Mouse (Mus musculus): ENCODE results near the gene Arl15. TPM values are rescaled to one million over a fixed set of nuclear protein-coding genes. Genes with fewer than 3 reads are reported as not detected.

The Arl15 gene
- polyA plus RNA-seq, 1 experiment from 2014 or later, result 9.5 TPM

GRCm38 (mm10) chr13:113830805-113831204 lies 36.5 kb downstream of the Arl15 start:
- Histone ChIP-seq H3K4me2 (ENCODE audit: low read depth) (no peak overlapping the region), H3K27me3 (ENCODE audit: control insufficient read depth, insufficient read depth, low read length) (no peaks in the 10 kb centered on the region), H3K9me3 (ENCODE audit: control insufficient read depth, low read length) (no peaks in the 10 kb centered on the region), H3K9ac (ENCODE audit: low read length) (no peak overlapping the region), H3K27ac (ENCODE audit: low read depth, low read length) (no peak overlapping the region), H3K4me3 (ENCODE audit: low read depth, low read length) (no peak overlapping the region), H3K36me3 (ENCODE audit: control insufficient read depth, insufficient read depth, low read length) (no peaks in the 10 kb centered on the region), H3K4me1 (ENCODE audit: control insufficient read depth, insufficient read depth, low read length) (no peaks in the 10 kb centered on the region)
- ATAC-seq (ENCODE audit: insufficient read depth, low FRiP score, low TSS enrichment), result no peak
- DNase-seq (ENCODE audit: low spot score), result no peak
- 87% methylated on average over 3 of the region's 3 CpGs for WGBS

DNA sequence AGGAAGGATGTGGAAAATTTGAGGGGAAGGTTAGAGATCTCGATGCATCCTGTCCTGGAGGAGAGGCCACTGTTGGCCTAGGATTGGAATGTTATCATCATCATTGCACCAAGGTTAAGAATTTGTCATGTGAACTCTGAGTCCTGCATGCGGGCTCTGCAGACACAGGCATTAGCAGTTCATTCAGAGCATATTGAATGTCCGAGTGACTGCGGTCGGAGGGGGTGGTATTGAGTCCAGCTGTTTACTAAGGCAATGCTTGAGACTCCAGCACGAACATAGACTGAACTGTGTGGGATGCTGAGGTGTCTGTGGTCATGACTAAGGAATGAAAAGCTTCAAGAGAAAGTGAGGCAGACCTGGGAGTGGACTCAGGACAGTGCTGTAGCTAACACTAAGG lies 38.6 kb downstream of the Arl15 start:
- no peak for ATAC-seq (ENCODE audit: insufficient read depth, low FRiP score, low TSS enrichment)
- H3K4me1 ChIP-seq (ENCODE audit: control insufficient read depth, insufficient read depth, low read length), result no peaks in the 10 kb centered on the region
- no peak overlapping the region for H3K4me3 ChIP-seq (ENCODE audit: low read depth, low read length)
- H3K9ac ChIP-seq (ENCODE audit: low read length), result no peak overlapping the region
- no peaks in the 10 kb centered on the region for H3K9me3 ChIP-seq (ENCODE audit: control insufficient read depth, low read length)
- WGBS, result 97% methylated on average over 6 of the region's 6 CpGs
- DNase-seq (ENCODE audit: low spot score), result no peak
- H3K27me3 ChIP-seq (ENCODE audit: control insufficient read depth, insufficient read depth, low read length), result no peaks in the 10 kb centered on the region
- no peak overlapping the region for H3K27ac ChIP-seq (ENCODE audit: low read depth, low read length)
- H3K4me2 ChIP-seq (ENCODE audit: low read depth), result no peak overlapping the region
- no peaks in the 10 kb centered on the region for H3K36me3 ChIP-seq (ENCODE audit: control insufficient read depth, insufficient read depth, low read length)

DNA sequence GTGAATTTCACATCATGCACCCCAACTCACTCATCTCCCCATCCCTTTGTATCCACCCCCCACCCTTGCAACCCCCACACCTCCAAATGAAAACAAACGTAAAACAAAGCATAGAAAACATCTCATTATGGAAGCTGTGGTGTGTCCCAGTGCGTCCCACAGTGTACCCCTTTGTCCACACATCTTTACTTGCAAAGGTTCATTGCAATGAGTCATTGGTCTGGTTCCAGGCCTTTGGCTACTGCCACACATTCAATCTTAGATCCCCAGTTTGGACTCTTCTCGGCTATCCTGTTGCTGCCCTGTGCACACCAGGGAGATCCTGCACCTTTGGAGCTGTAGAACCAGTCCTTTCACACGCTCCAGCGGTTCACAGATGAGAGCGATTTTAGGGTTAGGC lies 41.6 kb downstream of the Arl15 start:
- no peak for ATAC-seq (ENCODE audit: insufficient read depth, low FRiP score, low TSS enrichment)
- H3K4me1 ChIP-seq (ENCODE audit: control insufficient read depth, insufficient read depth, low read length), result no peaks in the 10 kb centered on the region

GRCm38 (mm10) chr13:113838601-113839576 lies 44.6 kb downstream of the Arl15 start:
- no peak overlapping the region for H3K27ac ChIP-seq (ENCODE audit: low read depth, low read length)
- 95% methylated on average over 16 of the region's 16 CpGs for WGBS
- no peaks in the 10 kb centered on the region for H3K4me1 ChIP-seq (ENCODE audit: control insufficient read depth, insufficient read depth, low read length)
- H3K9ac ChIP-seq (ENCODE audit: low read length), result no peak overlapping the region
- no peaks in the 10 kb centered on the region for H3K36me3 ChIP-seq (ENCODE audit: control insufficient read depth, insufficient read depth, low read length)
- ATAC-seq (ENCODE audit: insufficient read depth, low FRiP score, low TSS enrichment), result no peak
- no peak overlapping the region for H3K4me2 ChIP-seq (ENCODE audit: low read depth)
- H3K27me3 ChIP-seq (ENCODE audit: control insufficient read depth, insufficient read depth, low read length), result no peaks in the 10 kb centered on the region
- no peaks in the 10 kb centered on the region for H3K9me3 ChIP-seq (ENCODE audit: control insufficient read depth, low read length)
- DNase-seq (ENCODE audit: low spot score), result no peak
- H3K4me3 ChIP-seq (ENCODE audit: low read depth, low read length), result no peak overlapping the region

More for the DNA sequence above, 41.6 kb downstream of the Arl15 start:
- Histone ChIP-seq H3K9ac (ENCODE audit: low read length) (no peak overlapping the region), H3K4me2 (ENCODE audit: low read depth) (no peak overlapping the region), H3K36me3 (ENCODE audit: control insufficient read depth, insufficient read depth, low read length) (no peaks in the 10 kb centered on the region), H3K27me3 (ENCODE audit: control insufficient read depth, insufficient read depth, low read length) (no peaks in the 10 kb centered on the region), H3K27ac (ENCODE audit: low read depth, low read length) (no peak overlapping the region), H3K9me3 (ENCODE audit: control insufficient read depth, low read length) (no peaks in the 10 kb centered on the region), H3K4me3 (ENCODE audit: low read depth, low read length) (no peak overlapping the region)
- WGBS, result 92% methylated on average over 6 of the region's 6 CpGs
- no peak for DNase-seq (ENCODE audit: low spot score)

GRCm38 (mm10) chr13:113840421-113840820 lies 46.1 kb downstream of the Arl15 start:
- no peaks in the 10 kb centered on the region for H3K4me1 ChIP-seq (ENCODE audit: control insufficient read depth, insufficient read depth, low read length)
- no peak overlapping the region for H3K9ac ChIP-seq (ENCODE audit: low read length)
- no peak overlapping the region for H3K4me3 ChIP-seq (ENCODE audit: low read depth, low read length)
- no peaks in the 10 kb centered on the region for H3K9me3 ChIP-seq (ENCODE audit: control insufficient read depth, low read length)
- DNase-seq (ENCODE audit: low spot score) (no peak), ATAC-seq (ENCODE audit: insufficient read depth, low FRiP score, low TSS enrichment) (no peak)
- no peak overlapping the region for H3K4me2 ChIP-seq (ENCODE audit: low read depth)
- whole genome bisulfite sequencing, result 93% methylated on average over 6 of the region's 6 CpGs
- no peak overlapping the region for H3K27ac ChIP-seq (ENCODE audit: low read depth, low read length)
- no peaks in the 10 kb centered on the region for H3K27me3 ChIP-seq (ENCODE audit: control insufficient read depth, insufficient read depth, low read length)
- no peaks in the 10 kb centered on the region for H3K36me3 ChIP-seq (ENCODE audit: control insufficient read depth, insufficient read depth, low read length)

DNA sequence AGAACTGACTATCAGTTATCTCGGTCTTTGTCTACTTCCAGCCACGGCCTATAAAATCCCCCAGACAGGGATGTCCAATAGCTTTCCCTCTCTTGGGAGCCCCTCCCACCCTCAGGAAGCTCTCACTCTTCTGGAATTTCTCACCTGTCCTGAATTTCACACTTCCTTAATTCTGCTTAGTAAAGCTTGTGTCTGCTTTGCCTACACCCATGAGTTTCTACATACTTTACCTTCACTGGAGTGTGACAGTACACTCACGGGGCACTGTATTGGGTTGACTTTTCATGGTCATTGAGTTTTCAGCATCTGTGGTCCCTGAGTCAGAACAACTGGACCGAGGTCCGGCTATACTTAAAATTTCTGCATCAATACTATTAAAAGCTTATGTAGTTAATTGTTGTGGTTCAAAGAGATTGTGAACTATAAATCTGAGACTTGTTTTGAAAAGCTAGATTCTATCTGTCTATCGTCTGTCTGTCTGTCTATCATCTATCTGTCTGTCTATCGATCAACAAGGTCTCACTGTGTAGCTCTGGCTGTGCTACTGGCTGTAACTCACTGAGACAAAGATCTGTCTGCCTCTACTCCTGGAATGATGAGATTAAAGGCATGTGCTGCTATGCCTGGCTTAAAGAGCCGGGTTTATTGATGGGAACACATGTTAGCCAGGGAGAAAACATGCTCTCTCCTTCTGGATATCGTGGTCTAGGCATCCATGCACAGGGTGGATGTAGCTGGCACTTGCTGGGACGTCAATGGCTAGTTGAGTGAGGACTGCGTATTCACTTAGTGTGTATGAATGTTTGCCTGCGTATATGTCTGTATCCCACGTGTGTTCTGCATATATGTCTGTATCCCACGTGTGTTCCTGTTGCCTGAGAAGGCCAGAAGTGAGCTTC lies 48.4 kb downstream of the Arl15 start:
- H3K4me3 ChIP-seq (ENCODE audit: low read depth, low read length), result no peak overlapping the region
- DNase-seq (ENCODE audit: low spot score), result no peak
- WGBS, result 87% methylated on average over 14 of the region's 14 CpGs
- H3K36me3 ChIP-seq (ENCODE audit: control insufficient read depth, insufficient read depth, low read length), result no peaks in the 10 kb centered on the region
- H3K27ac ChIP-seq (ENCODE audit: low read depth, low read length), result no peak overlapping the region
- no peaks in the 10 kb centered on the region for H3K27me3 ChIP-seq (ENCODE audit: control insufficient read depth, insufficient read depth, low read length)
- ATAC-seq (ENCODE audit: insufficient read depth, low FRiP score, low TSS enrichment), result no peak
- no peak overlapping the region for H3K9ac ChIP-seq (ENCODE audit: low read length)
- H3K9me3 ChIP-seq (ENCODE audit: control insufficient read depth, low read length), result no peaks in the 10 kb centered on the region
- H3K4me1 ChIP-seq (ENCODE audit: control insufficient read depth, insufficient read depth, low read length), result no peaks in the 10 kb centered on the region
- H3K4me2 ChIP-seq (ENCODE audit: low read depth), result no peak overlapping the region

- Histone ChIP-seq H3K27me3 (ENCODE audit: control insufficient read depth, insufficient read depth, low read length) (no peaks in the 10 kb centered on the region), H3K36me3 (ENCODE audit: control insufficient read depth, insufficient read depth, low read length) (no peaks in the 10 kb centered on the region), H3K27ac (ENCODE audit: low read depth, low read length) (no peak overlapping the region), H3K4me3 (ENCODE audit: low read depth, low read length) (no peak overlapping the region), H3K4me2 (ENCODE audit: low read depth) (no peak overlapping the region), H3K9ac (ENCODE audit: low read length) (no peak overlapping the region), H3K4me1 (ENCODE audit: control insufficient read depth, insufficient read depth, low read length) (no peaks in the 10 kb centered on the region), H3K9me3 (ENCODE audit: control insufficient read depth, low read length) (no peaks in the 10 kb centered on the region)
- DNase-seq (ENCODE audit: low spot score) (no peak), ATAC-seq (ENCODE audit: insufficient read depth, low FRiP score, low TSS enrichment) (no peak)
- WGBS, result 86% methylated on average over 3 of the region's 3 CpGs
Observed at GRCm38 (mm10) chr13:113843310-113843649, 49.0 kb downstream of the Arl15 start.

DNA sequence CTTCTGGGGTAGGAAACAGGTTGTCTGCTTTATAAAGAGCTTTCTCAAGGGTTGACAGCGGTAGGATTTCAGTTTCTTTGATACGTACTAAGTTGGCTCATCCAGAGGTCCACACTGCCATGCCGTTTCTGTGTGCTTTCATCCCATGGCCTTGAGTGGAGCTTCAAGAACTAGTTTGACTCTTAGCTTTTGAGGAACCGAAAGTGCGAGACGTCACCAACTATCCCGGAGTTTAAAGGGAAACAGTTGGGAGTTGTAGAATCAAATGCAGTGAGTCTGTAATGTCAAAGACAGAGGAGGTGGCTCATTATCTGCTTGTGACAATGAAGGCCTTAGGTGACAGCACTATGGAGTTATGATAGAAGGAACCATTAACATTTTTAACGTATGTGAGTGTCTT lies 49.6 kb downstream of the Arl15 start:
- H3K27me3 ChIP-seq (ENCODE audit: control insufficient read depth, insufficient read depth, low read length), result no peaks in the 10 kb centered on the region
- WGBS, result 98% methylated on average over 8 of the region's 8 CpGs
- H3K27ac ChIP-seq (ENCODE audit: low read depth, low read length), result no peak overlapping the region
- H3K4me1 ChIP-seq (ENCODE audit: control insufficient read depth, insufficient read depth, low read length), result no peaks in the 10 kb centered on the region
- no peak overlapping the region for H3K4me2 ChIP-seq (ENCODE audit: low read depth)
- H3K36me3 ChIP-seq (ENCODE audit: control insufficient read depth, insufficient read depth, low read length), result no peaks in the 10 kb centered on the region
- no peak overlapping the region for H3K9ac ChIP-seq (ENCODE audit: low read length)
- H3K4me3 ChIP-seq (ENCODE audit: low read depth, low read length), result no peak overlapping the region
- no peaks in the 10 kb centered on the region for H3K9me3 ChIP-seq (ENCODE audit: control insufficient read depth, low read length)
- ATAC-seq (ENCODE audit: insufficient read depth, low FRiP score, low TSS enrichment), result no peak
- DNase-seq (ENCODE audit: low spot score), result no peak

Measured in neural tube, embryonic 11.5 days (tissue).